Mouse (Mus musculus) cerebellum, adult 2 months (tissue): ENCODE measurements around the gene Gemin5.

Experiments used
- CTCF ChIP-seq: fragments of 200-500 bp; IDR thresholded peaks from 2 replicates; pipeline ENCODE4 v1.5.1; 2011; ENCODE audit warnings: low read depth, mild to moderate bottlenecking, control low read depth, low read length, moderate library complexity, borderline replicate concordance; ENCODE audit not compliant: insufficient read depth
- POLR2A ChIP-seq: fragments of 200-500 bp; IDR thresholded peaks from 2 replicates; pipeline ENCODE4 v1.6.1; 2011; ENCODE audit warnings: low read length, control low read depth, borderline replicate concordance; ENCODE audit not compliant: insufficient read depth

- no peak for TF ChIP-seq POLR2A
- no peak for TF ChIP-seq CTCF
These were observed 545 bp downstream of the Gemin5 start for GRCm38 (mm10) chr11:58167822-58168166.
